Mouse (Mus musculus) cerebellum, adult (tissue): Measurements from ENCODE around the gene Nectin2.
A peak's percentile ranks its signal among the peaks of the same experiment; 100 is the strongest.

Experiments used
- ATAC-seq: cut with Nextera tagmentation; 2 replicates; pipeline ENCODE4 v1.9.2; 2017; ENCODE audit warnings: mild to moderate bottlenecking, moderate library complexity, mixed read lengths; ENCODE audit not compliant: insufficient number of reproducible peaks, low FRiP score, low TSS enrichment

The Nectin2 gene

DNA sequence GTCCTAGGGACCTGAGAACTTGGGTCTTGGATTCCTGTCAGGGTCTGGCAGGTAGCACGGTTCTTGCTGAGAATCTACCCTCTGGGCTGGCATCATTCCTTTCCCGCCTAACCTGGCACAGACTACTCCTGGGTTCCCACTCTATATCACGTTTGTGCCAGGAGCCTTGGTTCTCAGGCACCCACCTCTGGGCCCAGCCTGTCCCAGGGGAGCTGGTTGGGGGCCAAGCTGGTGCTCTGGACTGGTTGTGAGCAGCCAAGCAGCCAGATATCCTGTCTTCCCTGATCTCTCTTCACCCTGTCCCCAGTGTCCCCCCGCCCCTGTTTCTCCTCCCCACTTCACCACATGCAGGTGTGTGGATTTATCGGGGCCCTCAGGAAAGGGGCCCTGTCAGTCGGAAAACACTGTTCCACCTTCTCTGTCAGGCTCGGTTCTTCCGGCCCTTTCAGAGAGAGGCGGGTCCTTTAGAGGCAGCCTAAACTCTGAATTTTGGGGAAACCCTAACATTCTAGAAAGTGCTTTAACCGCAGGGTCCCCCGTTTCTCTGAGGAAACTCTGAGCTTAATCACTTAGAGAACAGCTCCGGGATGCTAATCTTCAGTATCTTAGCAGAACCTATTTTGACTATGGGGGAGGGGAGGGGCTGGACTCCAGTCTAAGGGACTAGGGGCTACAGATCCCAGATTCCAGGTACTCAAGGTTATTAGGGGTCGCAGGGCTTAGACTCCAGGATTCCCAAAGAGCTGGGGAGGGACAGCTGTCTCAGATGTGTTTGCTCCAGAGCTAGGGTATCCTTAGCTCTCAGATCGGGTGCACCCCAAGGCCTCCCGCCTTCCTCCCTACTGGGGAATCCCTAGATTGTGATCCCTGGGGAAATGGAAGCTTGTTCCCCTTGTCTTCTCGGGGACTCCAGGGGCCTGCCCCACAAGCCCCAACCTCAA is 19.4 kb upstream of the Nectin2 start:
- no peak for ATAC-seq

DNA sequence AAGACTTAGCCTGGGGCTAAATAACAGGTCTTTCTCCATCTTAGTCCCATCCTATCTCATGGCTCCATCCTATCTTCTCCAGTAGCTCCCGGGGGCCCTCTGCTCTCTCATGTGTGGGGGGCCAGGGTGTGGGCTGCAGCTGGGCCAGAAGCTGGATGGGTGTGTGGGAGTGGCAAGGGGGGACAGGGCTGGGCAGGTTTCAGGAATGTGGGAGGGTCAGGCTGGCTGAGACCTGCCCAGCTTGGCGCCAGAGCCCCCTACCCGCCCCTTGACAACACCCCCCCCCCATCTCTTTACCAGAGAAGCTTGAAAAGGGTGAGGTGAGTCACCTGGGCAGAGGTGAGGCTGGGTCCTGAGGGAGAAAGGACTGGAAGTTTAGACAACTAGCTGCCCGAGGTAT is 18.7 kb upstream of the Nectin2 start:
- ATAC-seq: no peak

DNA sequence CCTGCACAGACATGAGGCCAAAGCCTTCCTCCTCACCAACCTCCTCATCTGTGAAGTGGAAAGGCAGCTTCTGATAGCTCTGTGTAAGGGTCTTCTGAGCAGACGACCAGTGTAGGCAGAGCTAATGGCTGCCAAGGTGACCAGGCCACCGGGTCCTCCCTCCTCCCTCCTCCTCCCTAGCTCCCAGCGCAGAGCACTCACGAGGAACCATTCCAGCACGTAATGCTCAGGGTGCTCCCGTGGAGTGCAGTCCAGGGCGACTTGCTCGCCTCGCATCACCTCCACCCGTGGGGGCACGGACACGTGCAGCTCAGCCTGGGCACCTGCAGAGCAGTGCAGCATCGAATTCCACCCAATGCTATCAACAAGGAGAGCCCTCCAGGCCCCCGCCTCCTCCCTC is 18.0 kb upstream of the Nectin2 start:
- ATAC-seq: no peak

DNA sequence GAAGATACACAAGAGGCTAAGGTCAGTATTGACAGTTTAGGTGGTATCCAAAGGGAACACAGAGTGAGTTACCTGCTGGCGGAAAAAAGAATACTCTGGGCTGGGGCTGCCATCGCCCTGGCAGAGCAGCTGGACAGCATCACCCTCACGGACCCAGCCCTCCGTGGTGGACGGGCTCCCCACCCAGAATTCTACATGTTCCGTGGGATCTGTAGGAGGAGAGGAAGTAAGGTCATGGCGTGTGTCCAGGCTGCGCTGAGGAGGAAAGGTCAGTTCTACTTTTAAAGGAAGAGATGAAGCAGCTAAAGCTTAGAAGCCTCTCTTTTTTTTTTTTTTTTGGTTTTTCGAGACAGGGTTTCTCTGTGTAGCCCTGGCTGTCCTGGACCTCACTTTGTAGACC is 14.3 kb upstream of the Nectin2 start:
- no peak for ATAC-seq

DNA sequence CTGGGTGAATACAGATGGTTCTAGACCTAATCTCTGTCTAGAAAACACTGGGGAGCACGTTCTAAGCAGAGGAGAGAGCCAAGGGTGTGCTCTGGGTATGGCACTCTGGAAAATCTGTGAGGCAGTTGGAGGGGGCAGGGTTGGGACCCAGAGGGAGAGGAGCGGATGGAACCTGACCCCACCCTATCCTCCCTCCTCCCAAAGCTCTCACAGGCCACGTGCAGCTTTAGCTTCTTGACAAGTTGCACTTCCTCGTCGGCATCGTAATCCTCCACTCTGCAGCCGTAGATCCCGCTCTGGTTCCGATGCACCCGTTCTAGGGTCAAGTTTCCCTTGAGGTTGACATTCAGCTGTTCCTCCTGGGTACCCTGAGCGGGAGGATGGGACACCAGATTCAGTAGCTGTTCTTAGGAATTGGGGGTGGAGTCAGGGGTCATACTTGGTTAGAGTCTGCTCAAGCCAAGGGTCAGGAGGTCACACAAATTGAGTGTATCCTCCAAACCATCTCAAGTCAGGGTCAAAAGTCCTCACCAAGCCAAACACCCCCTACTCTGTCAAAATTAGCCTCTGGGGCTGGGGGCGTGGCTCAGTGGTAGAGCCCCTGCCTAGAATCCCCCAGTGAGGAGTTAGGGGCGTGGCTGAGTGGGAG is 13.7 kb upstream of the Nectin2 start:
- ATAC-seq: no peak

DNA sequence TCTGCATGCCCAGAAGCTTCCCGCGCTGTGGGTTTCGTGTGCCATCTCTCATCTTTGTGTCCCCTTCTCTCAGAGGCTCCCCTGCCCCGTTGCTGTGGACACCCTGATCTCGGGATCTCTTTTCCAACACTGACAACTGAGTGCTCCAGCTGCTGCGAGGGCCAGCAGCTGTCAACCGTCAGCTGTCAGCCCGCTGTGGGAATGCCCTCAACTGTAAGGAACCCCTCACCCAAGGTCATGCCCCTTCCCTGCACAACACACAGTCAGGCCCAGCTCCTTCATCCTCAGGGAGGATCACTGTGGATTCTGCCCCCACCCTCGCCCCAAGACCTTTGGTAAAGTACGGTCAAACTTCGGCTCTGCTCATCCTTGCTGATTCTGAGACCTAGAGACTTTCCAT is 12.0 kb upstream of the Nectin2 start:
- no peak for ATAC-seq

DNA sequence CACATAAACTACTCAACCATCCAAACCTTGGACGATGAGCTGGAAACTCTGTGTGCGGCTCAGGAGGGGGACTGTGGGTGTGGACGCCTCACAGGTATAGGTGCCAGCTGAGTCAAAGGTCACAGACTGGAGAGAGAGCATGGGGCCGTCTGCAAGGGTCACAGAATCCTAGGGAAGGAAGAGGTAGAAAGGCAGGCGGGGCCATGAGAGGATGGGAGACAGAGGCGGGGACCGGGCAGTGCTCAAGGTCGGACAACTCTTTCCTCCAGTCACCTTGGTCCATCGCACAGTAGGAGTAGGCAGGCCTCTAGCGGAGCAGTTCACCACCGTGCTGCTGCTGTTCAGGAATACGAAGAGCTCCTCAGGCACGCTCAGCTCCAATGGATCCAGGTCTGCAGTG is 9.7 kb upstream of the Nectin2 start:
- ATAC-seq: no peak

DNA sequence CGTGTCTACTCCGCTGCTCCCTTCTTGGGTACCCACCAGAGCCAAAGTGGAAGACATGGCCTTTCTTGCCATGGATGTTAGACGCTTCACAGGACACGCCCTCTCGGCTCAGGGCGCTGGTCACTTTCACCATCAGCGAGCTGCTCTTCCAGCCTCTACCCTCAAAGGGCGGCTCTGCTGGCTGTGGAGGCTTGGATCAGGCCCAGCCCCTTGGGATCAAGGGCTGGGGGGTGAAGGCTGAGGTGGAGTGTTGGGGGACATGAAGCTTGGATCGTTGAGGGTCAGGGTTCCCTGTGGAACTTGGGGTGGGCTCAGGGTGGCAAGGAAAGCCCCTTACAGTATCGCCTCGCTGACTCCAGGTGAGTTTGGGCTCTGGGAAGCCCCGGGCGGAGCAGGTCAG is 8.3 kb upstream of the Nectin2 start:
- no peak for ATAC-seq

DNA sequence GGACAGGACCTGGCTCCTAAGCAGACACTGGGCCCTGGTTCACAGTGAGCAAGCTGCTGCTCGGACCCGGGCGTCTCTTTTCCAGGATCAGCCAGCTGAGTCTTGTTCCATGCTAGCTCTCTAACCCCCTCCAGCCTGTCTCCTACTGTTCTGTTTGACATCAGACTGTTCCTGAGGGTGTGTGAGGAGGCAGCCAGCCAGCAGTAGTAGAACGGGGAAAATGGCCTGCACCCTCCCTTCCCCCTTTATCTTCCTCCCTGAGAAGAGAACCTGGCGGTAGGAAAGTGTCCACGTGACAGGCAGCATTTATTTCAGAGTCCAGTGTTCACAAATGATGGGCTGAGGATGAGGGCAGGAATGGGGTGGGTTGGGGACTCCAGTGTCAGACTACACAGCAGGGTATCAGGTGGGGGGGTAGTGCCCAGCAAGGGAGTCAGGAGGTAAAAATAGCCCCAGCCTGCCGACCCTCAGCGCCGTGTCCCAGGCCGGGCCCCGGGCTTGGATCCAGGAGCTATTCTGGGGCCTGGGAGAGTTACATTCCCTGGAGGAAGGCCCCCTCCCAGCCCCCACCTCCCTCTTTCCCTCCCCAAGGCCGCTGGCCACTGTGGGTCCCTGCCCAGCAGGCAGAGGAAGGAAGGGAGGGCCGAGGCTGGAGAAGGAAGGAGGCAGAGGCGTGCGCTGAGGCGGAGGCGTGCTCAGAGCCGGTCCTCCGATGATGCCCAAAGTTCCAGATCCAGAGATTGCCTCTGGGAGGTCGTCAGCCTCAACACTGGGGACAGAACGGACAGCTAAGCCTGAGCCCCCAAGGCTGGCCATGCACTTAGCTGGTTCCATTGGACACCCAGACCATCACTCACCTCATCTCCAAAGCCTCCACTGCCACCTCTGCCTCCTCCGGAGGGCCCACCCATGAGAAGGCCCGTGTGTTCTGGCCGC is 5.8 kb upstream of the Nectin2 start:
- ATAC-seq: no peak

DNA sequence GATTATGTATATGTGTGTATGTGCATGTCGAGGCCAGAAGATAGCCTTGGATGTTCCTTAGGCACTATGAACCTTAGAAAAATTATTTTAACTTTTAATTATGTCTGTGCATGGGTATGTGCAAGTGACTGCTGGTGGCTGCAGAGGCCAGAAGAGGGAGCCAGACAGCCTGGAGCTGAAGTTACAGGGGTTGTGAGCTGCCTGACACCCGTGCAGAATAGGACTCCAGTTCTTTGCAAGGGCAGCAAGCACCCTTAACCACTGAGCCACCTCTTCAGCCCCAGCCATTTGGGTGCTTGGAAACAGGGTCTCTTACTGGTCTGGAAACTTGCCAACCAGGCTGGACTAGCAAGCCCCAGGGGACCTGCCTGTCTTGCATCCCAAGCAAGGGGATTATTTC is 4.7 kb upstream of the Nectin2 start:
- no peak for ATAC-seq

DNA sequence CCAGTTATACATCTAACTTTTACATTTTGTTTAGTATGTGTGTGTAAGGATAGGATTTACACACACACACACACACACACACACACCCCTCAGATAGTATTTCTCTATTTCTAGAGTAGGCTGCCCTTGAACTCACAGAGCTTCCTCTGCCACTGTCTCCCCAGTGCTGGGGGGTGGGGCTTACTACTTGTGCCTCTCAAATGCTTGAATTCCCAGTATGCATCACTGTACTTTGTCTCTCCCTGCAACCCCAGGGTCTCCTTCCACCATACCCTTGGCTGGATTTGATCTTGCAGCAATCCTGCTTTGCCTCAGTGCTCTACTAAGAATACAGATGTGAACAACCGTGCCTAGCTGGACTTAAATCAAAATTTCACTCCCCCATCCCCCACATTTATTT is 3.8 kb upstream of the Nectin2 start:
- no peak for ATAC-seq

DNA sequence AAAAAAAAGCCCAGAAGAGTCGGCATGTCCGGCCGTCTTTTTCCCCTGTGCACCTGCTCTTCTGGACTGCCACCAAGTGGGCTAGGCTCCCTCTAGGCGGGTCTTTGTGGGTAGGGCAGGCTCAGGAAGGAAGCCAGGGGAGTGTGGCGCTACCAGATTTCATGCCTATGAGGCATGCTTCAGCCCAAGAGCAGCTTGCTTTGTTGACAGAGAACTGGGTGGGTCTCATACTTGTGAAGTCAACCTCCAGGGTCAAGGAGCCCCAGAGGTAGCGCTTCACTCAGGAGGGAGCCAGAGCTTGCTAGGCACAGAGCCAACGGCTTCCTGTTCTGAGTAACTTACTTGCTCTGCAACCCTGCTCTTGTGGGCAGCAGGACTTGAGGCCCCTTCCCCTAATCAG is 3.3 kb upstream of the Nectin2 start:
- ATAC-seq: no peak

DNA sequence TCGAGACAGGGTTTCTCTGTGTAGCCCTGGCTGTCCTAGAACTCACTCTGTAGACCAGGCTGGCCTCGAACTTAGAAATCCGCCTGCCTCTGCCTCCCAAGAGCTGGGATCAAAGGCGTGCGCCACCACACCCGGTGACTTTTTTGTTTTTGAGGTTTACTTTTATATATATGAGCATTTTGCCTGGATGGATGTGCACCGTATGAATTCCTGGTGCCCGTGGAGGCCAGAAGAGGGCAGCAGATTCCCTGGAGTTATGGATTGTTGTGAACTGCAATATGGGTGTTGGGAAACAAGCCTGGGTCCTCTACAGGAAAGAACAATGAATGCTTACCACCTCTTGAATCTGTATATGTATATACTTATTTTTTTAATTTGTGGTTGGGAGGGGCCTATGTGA is 2.4 kb upstream of the Nectin2 start:
- no peak for ATAC-seq

DNA sequence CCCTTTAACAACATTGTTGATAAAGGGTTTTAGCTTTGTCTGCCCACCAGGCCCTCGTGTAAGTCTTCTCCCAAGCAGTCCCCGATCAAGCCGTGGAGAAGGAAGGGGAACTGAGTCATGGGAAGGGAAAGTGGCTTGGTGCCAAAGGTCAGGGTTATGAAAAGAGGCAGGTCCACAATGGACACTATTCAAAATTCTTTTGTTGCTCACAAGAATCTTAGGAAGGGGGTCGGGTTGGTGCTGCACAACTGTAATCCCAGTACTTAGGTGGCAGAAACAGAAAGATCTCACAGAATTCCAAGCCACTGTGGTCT is 744 bp upstream of the Nectin2 start:
- ATAC-seq: no peak

DNA sequence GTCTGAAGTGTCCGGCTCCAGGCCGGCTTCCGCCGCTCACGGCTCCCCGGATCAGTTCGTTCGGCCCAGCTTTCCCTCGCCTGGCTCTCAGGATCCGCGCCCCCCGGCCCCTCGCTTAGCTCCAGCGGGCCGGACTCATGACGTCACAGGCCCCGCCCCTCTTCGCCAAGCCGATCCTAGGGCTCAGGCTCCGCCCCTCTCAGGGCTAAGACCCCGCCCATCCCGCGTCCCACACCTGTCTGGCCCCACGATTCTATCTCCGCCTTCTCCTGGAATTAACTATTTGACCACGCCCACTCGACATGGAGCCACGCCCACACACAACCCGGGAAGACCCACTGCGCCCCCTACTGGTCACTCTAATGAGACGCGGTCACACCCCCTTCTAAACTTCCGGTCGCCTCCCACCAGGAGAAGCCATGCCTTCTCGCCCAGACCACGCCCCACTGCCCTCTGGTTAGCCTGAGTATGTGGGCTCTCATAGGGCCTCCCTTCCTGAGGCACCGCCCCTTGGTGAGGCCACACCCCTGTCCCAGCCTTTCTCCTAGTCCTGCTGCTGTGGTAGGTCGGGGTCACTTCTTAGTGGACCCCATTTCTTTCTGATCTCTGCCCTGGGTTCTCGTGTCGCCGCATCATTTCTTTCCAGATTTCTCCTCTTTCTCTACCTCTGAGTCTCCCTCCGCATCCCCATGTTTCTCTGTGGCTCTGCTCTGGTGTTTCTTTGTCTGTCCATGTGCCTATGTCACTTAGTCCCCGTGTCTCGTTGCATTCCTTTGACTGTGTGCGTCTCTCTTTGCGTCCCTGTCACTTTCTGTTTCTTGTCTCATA is 680 bp downstream of the Nectin2 start:
- ATAC-seq: peak; percentile 80; the same call in 1 of the 2 replicates

DNA sequence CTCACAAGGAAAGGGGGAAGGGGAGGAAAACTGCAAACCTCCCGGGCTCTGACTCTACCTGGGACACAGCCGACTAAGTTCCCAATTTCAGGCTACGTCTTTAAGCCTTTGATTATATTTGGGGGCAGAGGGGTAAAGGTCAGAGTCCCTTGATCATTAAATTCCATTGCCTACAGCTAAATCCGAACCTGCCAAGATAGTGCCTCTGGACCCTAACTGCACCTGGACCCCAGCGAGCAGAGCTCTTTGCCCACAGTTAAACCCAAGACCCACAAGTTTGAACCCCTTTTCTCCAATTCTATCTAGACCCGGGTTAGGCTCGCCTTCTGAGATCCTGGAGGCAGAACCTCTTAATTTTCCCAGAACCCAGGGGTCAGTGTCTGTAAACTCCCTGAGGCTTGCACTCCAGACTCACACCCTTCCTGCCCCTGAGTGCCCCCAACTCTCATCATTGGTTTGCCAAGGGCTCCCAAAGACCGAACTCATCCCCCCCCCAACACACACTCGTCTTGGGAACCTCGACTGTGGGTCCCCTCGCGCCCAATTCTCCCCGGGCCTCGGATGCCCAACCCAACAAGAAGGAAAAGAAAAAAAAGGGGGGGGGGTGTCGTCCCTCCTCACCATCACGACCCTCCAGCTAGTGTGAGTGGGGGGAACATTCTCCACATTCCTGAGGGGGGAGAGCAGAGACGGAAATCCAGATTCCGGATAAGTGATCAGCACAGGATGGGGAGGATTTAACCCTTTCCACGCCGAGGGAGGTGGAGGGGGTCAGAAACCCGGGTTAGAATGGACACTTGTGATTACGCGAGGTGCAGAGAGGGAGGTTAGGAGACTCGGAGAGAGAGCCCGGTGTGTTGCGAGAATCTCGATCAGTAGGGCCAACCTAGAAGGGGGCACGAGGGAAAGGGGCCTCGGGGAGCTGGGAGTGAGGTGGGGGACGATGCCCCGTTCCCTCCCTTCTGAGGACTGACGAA is 1.8 kb downstream of the Nectin2 start:
- ATAC-seq: no peak

DNA sequence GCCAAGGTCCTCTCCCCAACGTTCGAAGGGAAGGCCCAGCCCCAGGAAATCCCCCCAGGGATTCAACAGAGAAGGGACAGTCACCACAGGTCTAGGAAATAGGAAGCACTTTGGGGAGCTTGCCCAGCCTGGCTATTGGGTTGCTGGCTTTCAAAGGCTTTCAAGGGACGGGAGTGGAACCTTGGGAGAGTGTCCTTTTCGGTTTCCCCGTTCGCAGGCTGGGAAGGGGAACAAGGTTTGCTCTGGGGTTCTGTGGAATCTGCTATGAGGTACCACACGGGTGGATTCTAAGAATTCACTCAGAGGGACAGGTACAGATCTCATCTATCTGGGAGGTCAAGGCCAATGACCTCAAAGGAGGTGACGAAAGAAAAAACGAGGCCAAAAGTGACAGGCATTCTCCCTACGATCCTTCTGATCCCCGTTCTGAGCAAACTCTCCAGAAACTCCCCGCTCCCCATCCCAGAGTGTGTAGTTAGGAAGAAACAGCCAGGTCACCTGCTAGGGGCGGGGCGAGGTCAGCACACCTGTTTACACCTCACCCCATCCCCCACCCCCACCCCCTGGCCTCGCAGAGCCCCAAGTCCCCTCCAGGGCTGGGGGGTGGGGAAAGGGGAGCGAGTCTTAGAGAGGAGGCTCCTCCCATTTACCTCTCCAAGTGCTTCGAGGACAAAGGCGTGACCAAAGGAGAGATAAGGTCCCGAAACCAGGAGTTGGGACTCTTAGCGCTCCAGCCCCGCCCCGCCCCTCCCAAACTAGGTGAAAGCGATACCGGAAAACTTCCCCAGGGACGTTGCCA is 2.7 kb downstream of the Nectin2 start:
- no peak for ATAC-seq
